Mouse (Mus musculus) yolk sac, embryonic 10.5 days (tissue): ENCODE measurements at regions not wholly inside any gene's neighbourhood (a gene's known extent, or its start where the extent isn't known, plus 50 kb on each side); places are given as distances from the start of the nearest gene placed in this dataset.

Experiments
- DNase-seq: peaks from one replicate; pipeline ENCODE4 v3.0.0-alpha.2; 2017; ENCODE audit warnings: low spot score

DNA sequence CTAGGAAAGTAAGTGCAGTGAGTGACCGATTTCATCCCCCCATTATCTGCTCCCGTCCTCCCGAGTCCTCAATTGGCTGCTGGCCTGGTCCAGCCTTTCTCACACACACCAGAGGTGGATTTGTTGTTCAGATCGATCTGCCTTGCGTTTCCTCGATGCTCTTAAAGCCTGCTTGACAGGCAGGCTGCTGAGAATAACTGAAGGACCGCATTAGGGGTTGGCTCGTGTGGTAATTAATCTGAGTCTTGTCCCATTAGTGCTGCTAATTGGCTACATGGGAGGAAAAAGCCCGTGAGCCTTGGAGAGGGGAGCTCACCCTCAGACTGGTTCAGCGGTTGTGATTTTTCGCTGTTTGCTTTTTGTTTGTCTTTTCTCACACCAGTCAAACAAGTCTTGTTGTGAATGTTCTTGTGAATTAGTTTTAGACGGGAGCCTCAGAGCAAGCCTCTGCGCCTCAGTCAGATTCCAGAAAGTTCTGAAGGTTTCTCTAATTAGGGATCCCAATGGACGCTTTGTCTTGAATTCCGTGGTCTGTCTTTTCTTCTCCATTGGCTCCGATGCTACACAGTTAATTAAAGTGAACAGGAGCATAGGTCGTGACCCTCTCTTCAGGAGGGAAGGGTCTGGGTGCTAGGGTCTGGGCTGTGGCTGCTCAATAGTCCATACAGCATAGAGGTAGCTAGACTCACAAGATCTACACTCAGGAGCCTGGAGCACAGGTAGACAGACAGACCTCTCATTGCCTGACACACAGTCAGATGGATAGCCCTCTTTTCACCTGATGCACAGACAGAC lies 226.1 kb upstream of the BB014433 start:
- DNase-seq: no peak

DNA sequence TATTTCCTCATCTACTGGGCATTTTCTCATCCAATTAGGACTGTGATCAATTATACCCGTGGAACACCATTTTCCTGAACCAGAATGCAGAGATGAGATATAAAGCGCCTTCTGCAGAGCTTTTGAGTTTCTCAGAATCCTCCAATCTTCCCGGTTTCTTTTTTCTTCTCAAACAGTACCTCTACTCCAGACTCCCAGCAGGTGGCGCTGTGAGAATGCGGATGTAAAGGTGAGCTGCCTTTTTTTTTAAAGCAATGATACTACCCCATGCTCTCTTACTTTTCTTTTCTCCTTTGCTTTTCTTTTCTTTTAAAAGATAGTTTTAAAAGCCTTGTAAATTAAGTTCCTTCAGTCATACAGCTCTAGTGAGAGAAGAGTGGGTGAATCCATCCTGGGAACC lies 224.4 kb upstream of the BB014433 start:
- DNase-seq: peak; percentile 35

DNA sequence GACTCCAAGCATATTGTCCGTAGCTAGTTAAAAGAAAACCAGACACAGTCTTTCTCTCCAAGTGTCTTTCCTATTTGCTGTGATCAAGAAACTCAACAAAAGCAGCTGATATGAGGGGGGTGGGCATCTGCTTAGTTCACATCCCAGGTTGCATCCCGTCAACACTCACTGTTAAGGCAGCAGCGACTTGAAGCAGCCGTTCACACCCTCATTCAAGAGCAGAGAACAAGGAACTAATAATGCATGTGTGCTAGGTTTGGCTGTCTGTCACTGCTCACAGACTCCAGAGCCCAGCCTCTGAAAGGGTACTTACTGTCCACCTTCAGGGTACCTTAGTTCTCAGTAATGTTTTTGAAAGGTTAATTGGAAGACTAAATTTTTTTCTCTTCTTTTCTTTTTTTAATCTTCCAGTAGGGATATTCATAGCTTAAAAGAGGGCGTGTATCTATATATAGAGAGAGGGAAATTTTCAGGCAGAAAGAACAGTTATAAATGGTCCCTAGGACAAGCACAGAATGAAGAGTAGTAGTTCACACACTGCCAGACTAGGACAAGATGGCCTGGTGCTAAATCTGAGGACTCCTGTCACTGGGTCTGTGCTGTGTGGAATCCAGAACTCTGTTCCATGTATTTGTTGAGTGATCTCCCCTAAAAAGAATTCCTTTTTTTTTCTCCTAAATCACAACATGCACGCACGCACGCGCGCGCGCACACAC lies 199.1 kb upstream of the BB014433 start:
- DNase-seq: no peak

DNA sequence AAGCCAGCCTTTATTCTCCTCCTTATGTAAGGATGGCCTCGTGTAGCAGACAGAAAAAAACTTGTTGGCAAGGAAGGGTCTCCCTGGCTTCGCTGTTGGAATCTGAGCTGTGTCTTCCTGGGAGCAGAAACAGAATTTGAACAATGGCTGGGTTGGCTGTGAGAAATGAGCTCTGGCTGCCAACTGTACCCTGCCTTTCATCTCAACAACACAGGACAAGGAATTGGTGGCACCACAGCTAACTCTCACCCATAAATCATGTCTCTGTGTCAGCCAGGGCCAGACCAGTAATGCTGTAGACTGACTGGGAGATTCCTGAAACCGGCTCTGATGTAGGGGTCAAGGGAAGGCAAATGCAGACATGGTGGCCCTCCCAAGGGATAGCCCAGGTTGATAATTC lies 189.5 kb upstream of the BB014433 start:
- DNase-seq: no peak

- DNase-seq: no peak
Measured at GRCm38 (mm10) chr8:15233241-15233640, 187.4 kb upstream of the BB014433 start.

GRCm38 (mm10) chr8:15230217-15230616 lies 184.3 kb upstream of the BB014433 start:
- no peak for DNase-seq

- peak; percentile 8 for DNase-seq
Measured at GRCm38 (mm10) chr8:15221211-15221912, 175.5 kb upstream of the BB014433 start.

GRCm38 (mm10) chr8:15209856-15210521 lies 164.1 kb upstream of the BB014433 start:
- DNase-seq: no peak

- DNase-seq: no peak
Measured at GRCm38 (mm10) chr8:15201556-15201955, 155.7 kb upstream of the BB014433 start.

- no peak for DNase-seq
Measured at GRCm38 (mm10) chr8:15190708-15191107, 144.8 kb upstream of the BB014433 start.

DNA sequence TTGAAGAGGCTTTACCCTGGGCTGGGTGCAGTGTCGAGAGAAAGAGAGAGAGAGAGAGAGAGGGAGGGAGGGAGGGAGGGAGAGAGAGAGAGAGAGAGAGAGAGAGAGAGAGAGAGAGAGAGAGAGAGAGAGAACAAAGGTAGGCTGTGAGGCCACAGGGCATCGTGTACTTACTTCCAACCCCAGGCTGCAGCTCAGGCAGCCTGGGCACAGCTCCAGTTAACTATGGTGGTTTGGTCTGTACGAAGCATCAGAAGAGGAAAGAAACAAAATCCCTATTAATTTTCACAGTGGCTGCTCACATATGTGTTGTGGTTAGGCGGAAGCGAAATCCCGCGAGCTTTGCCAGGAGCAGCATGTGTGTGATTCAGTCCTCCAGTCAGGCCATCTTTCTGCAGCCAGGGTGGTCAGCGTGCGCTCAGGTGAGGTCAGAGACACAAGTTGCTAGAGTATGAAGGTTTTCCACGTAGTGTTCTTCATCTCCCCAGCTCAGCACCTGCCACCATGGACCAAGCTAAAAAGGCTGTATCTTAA lies 143.3 kb upstream of the BB014433 start:
- no peak for DNase-seq
